Mouse (Mus musculus) gastrocnemius, adult 18-20 months (tissue): ENCODE measurements around the gene Zfp971. TPM values are rescaled to one million over a fixed set of nuclear protein-coding genes. Genes with fewer than 3 reads are reported as not detected.
"Not testable (repeated sequence)": the region's sequence is repeated elsewhere in the genome, so short reads cannot be mapped to it uniquely, and the experiment has no call there.

Experiments
- DNase-seq: peaks from one replicate; pipeline ENCODE4 v3.0.0; 2021; ENCODE audit warnings: low spot score
- long read RNA-seq, 2 experiments: library from polyadenylated mRNA; stranded (forward); transcript quantifications; one replicate each; pipeline ENCODE4 v2.0.0; 2021
- total RNA-seq, 2 experiments: library from RNA; stranded (reverse); gene quantifications; 2 replicates each; pipeline ENCODE4 v1.2.3; 2021

Gene Zfp971
- 10 to 100 TPM; 30.1 to 37.5 TPM for total RNA-seq
- long read RNA-seq, experiment 1, transcript Zfp971-201 (3 exons, 923 nt) = major isoform, 8 of 16 reads
- long read RNA-seq, experiment 1, partial matches to known transcripts = 0 of 16 reads
- long read RNA-seq, experiment 1, other reads (novel, unspliced or antisense) = 8 of 16 reads
- long read RNA-seq, experiment 2, partial matches to known transcripts = 0 of 9 reads
- long read RNA-seq, experiment 2, other reads (novel, unspliced or antisense) = 6 of 9 reads

DNA sequence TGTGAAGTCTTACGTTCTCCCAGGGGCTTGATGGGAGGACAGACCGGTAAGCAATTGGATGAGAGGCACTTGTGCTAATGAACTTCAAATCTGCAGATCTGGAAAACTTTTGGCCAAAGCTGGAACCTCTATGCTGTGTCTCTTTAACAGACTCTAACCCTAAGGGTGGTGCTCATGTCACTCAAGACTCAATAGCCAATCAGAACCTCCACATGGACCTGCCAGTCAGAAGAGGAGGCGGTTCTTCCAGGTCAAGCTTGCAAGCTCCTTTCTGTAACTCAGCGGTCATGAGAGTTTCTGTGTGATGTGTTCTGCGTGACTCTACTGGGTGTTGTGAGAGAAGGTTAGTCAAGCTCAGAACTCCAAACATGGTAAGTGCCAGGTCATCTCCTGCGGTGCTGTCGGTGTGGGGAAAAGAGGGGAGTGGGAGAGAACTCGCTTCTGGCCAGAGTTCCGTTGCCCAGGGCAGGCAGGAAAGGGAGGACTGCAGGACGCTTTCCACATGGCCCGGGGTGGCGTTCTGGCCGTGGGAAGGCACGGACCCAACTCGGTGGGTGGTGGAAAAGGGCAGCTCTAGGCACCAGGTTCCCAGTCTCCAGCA, at the start of gene Zfp971:
Zfp971 (plus strand) TSS at position 274 of the 601 bp plus-strand sequence.
- peak; percentile 51 for DNase-seq

DNA sequence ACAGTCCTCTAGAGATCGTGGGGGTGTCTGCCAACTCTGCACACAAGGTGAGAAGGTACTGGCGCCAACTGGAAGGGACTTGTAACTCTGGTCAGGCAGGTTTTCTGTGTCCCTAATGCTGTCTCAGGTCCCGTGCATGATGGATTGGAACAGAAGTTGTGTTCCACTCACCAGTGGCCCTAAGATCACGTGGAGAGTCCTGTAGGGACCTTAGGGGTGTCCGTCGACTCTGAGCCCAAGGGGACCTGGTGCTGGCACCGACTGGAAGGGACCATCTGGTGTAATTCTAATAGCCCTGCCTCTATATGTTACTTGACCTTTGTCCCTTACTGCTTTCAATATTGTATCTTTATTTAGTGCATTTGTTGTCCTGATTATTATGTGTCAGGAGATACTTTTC, 48.3 kb upstream of the Zfp971 start:
- peak; percentile 0 for DNase-seq

DNA sequence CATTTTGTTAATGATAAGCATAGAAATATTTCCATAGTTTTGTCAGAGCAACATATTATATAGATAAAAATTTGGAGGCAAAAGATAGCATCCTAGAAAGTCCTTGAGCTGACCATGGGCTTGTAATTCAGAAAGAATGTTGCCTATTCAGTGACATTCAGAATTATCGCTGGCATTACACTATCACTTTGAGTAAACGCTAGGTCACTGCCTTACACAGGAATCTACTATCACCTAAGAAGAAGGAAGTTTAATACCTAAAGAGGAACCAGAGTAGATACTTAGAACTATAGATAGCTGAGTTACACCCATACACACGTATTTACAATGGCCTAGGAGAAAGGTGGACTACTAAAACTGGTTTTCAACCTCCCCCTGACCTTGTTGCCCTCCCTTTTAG, 3.6 kb upstream of the Zfp971 start:
- not testable (repeated sequence) for DNase-seq

GRCm38 (mm10) chr2:178020773-178021172, 2.3 kb upstream of the Zfp971 start:
- not testable (repeated sequence) for DNase-seq

DNA sequence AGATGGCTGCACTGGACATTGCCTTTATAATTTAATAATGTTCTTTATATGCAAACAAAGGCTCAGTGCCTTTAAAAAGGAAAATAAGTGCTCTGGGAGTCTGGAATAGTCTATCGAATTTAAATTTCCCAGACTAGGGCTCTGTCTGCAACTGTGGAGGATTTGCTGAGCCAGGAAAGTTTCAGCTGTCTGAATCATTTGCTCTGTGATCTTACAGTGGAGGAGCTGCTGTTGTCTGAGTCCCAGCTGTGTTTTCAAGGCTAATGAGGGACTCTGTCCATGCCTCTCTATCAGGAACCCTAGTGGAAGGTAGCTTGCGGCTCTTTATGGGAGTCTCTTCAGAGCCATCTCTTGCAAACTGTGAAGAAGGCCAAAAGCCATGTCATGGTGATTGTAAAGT, 777 bp downstream of the Zfp971 start:
- DNase-seq = not testable (repeated sequence)

DNA sequence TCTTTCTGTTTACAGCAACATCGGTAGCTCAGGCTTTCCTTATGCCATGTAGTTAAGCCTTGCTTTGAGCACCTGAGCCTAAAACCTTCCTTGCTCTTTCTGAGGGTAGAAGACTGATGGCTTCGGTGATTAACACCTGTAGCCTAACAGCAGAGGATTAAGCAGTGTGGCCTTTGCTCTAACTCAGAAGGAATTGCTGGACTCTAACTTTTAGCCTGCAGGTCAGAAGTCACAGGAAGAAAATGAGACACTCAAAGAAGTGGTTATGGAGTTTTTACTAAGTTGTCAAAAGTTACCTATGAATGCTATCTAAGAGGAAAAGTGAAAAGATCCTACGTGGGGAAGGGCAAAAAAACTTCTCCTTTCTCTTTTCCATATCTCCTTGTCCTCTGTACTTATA, 4.5 kb downstream of the Zfp971 start:
- DNase-seq = not testable (repeated sequence)

- peak; percentile 70 for DNase-seq
Measured at GRCm38 (mm10) chr2:178058195-178058594, 35.1 kb downstream of the Zfp971 start.

- not testable (repeated sequence) for DNase-seq
Measured at GRCm38 (mm10) chr2:178078166-178078717, 55.2 kb downstream of the Zfp971 start, which contains the start of gene Zfp931. Zfp931 (minus strand) TSS chr2:178078476.

Other genes starting within 250 kb of the Zfp971 start
- gene Gm14325, start 182.9 kb upstream of the Zfp971 start, total RNA-seq = 100 to 1,000 TPM in 1 of 2 experiments, 10 to 100 TPM in 1; 97.9 to 115 TPM
- 1 to 10 TPM; 4.2 to 5.6 TPM for gene Gm14327, start 126.2 kb upstream of the Zfp971 start, total RNA-seq
- 1 to 10 TPM in 1 of 2 experiments, not detected in 1; 1.2 TPM for gene Zfp972, start 97.7 kb upstream of the Zfp971 start, total RNA-seq
- gene Gm14326, start 66.0 kb upstream of the Zfp971 start, total RNA-seq = 10 to 100 TPM; 37.1 to 38.2 TPM
- gene Zfp931, start 55.2 kb downstream of the Zfp971 start, total RNA-seq = 10 to 100 TPM; 10.5 to 11.5 TPM
- gene Phactr3, start 95.7 kb downstream of the Zfp971 start, total RNA-seq = under 1 TPM; 0.07 to 0.18 TPM